Mouse (Mus musculus): ENCODE results near the gene Kcnip4.

The Kcnip4 gene

GRCm38 (mm10) chr5:49356381-49356780 is 168.3 kb downstream of the Kcnip4 start:
- DNase-seq (ENCODE audit: low read depth, low spot score) = no peak

- DNase-seq (ENCODE audit: low read depth, low spot score) = no peak
Observed at GRCm38 (mm10) chr5:49352061-49352460, 172.6 kb downstream of the Kcnip4 start.

- peak; percentile 54 for DNase-seq (ENCODE audit: low read depth, low spot score)
Observed at GRCm38 (mm10) chr5:49350126-49350909, 174.4 kb downstream of the Kcnip4 start.

- no peak for DNase-seq (ENCODE audit: low read depth, low spot score)
Observed at GRCm38 (mm10) chr5:49349541-49349940, 175.2 kb downstream of the Kcnip4 start.

- DNase-seq (ENCODE audit: low read depth, low spot score) = no peak
Observed at GRCm38 (mm10) chr5:49348511-49348910, 176.2 kb downstream of the Kcnip4 start.

GRCm38 (mm10) chr5:49344606-49345005 is 180.1 kb downstream of the Kcnip4 start:
- no peak for DNase-seq (ENCODE audit: low read depth, low spot score)

- DNase-seq (ENCODE audit: low read depth, low spot score) = no peak
Observed at GRCm38 (mm10) chr5:49337164-49337563, 187.5 kb downstream of the Kcnip4 start.

GRCm38 (mm10) chr5:49333063-49333462 is 191.6 kb downstream of the Kcnip4 start:
- no peak for DNase-seq (ENCODE audit: low read depth, low spot score)

- DNase-seq (ENCODE audit: low read depth, low spot score) = no peak
Observed at GRCm38 (mm10) chr5:49329023-49329422, 195.7 kb downstream of the Kcnip4 start.

GRCm38 (mm10) chr5:49318661-49319060 is 206.0 kb downstream of the Kcnip4 start:
- DNase-seq (ENCODE audit: low read depth, low spot score) = no peak

GRCm38 (mm10) chr5:49317869-49318268 is 206.8 kb downstream of the Kcnip4 start:
- DNase-seq (ENCODE audit: low read depth, low spot score) = no peak

GRCm38 (mm10) chr5:49306796-49307195 is 217.9 kb downstream of the Kcnip4 start:
- DNase-seq (ENCODE audit: low read depth, low spot score) = no peak

- DNase-seq (ENCODE audit: low read depth, low spot score) = no peak
Observed at GRCm38 (mm10) chr5:49305321-49305720, 219.4 kb downstream of the Kcnip4 start.

- no peak for DNase-seq (ENCODE audit: low read depth, low spot score)
Observed at GRCm38 (mm10) chr5:49298654-49299053, 226.1 kb downstream of the Kcnip4 start.

GRCm38 (mm10) chr5:49292421-49292820 is 232.3 kb downstream of the Kcnip4 start:
- DNase-seq (ENCODE audit: low read depth, low spot score) = no peak

GRCm38 (mm10) chr5:49291801-49292200 is 232.9 kb downstream of the Kcnip4 start:
- DNase-seq (ENCODE audit: low read depth, low spot score) = no peak

- peak; percentile 5 for DNase-seq (ENCODE audit: low read depth, low spot score)
Observed at GRCm38 (mm10) chr5:49285455-49286135, 239.1 kb downstream of the Kcnip4 start.

- DNase-seq (ENCODE audit: low read depth, low spot score) = no peak
Observed at GRCm38 (mm10) chr5:49284776-49285175, 239.9 kb downstream of the Kcnip4 start.

- no peak for DNase-seq (ENCODE audit: low read depth, low spot score)
Observed at GRCm38 (mm10) chr5:49283403-49283802, 241.3 kb downstream of the Kcnip4 start.

- DNase-seq (ENCODE audit: low read depth, low spot score) = no peak
Observed at GRCm38 (mm10) chr5:49271864-49272263, 252.8 kb downstream of the Kcnip4 start.

- no peak for DNase-seq (ENCODE audit: low read depth, low spot score)
Observed at GRCm38 (mm10) chr5:49268807-49269206, 255.9 kb downstream of the Kcnip4 start.

GRCm38 (mm10) chr5:49259356-49259755 is 265.4 kb downstream of the Kcnip4 start:
- no peak for DNase-seq (ENCODE audit: low read depth, low spot score)

- DNase-seq (ENCODE audit: low read depth, low spot score) = no peak
Observed at GRCm38 (mm10) chr5:49256850-49257249, 267.9 kb downstream of the Kcnip4 start.
